Mouse (Mus musculus): Measurements from ENCODE around the gene Fam186b. TPM values are rescaled to one million over a fixed set of nuclear protein-coding genes. Genes with fewer than 3 reads are reported as not detected.
"Not testable (repeated sequence)": the region's sequence is repeated elsewhere in the genome, so short reads cannot be mapped to it uniquely, and the experiment has no call there.

Gene Fam186b
- total RNA-seq, 2 experiments from 2014 or later: not detected

GRCm38 (mm10) chr15:99259730-99260252 lies 35.9 kb downstream of the Fam186b start:
- peak; percentile 83 for DNase-seq (ENCODE audit: low spot score)

DNA sequence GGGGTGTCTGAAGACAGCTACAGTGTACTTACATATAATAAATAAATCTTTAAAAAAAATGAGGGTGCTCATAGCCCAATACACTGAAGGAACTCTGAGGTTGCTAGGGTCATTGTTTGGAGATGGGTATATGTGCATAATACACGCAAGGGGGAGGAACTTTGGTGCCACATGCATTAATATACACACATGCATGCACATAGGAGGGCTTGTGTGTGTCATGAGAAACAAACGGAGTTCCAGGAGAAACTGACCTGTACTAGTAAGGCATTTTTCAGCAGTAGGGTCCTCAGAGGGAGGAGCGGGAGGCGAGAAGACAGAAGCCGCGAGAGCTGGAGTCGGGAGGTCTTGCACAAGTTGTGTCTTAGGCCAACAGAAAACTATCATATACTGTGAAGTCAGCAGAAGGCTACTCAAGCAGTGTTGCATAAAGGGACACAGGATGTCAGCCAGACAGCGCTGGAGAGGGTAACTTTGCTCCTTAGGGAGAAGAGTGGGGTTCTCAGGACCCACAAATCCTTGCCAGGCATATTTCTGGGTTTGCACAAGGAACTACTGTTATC lies 36.4 kb downstream of the Fam186b start:
- no peak for DNase-seq (ENCODE audit: low spot score)

DNA sequence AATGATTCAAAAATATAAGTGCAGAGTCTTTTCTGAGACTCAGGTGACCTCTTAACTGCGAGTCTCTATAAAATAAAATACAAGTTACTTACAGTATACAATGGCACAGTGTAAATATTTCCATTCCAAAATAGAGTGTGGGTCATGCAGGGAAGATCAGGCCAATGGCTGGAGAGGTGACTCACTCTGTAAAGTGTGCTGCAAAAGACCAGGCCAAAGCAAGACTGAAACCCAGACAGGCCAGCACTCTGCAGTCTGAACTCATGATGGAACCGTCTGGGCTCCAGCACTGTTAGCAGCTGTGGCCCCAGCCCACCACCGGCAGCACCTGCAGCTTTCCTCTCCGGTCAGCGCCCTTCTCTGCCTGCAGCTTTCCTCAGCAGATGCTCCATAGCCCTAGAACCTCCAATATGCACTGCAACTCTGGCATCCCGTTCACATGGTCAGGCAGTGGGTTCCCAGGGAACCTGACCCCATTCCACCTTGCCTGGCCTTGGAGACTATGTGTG lies 40.4 kb downstream of the Fam186b start:
- DNase-seq (ENCODE audit: low spot score): no peak

- peak; percentile 37 for DNase-seq (ENCODE audit: low spot score)
These were observed 41.1 kb downstream of the Fam186b start for GRCm38 (mm10) chr15:99254477-99255005.

- DNase-seq (ENCODE audit: low spot score): no peak
These were observed 41.9 kb downstream of the Fam186b start for GRCm38 (mm10) chr15:99253772-99254171.

DNA sequence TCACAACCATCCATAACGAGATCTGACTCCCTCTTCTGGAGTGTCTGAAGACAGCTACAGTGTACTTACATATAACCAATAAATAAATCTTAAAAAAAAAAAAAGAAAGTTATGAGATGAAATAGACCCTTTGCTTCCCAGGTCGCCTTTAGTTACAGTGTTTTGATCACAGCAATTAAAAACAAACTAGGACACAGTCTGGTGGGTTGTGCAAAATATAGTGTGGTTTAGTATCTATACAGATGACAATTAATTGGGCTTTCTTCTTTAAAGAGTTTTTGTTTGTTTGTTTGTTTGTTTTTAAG lies 42.6 kb downstream of the Fam186b start:
- not testable (repeated sequence) for DNase-seq (ENCODE audit: low spot score)

GRCm38 (mm10) chr15:99252381-99253174 lies 43.1 kb downstream of the Fam186b start:
- DNase-seq (ENCODE audit: low spot score): no peak

DNA sequence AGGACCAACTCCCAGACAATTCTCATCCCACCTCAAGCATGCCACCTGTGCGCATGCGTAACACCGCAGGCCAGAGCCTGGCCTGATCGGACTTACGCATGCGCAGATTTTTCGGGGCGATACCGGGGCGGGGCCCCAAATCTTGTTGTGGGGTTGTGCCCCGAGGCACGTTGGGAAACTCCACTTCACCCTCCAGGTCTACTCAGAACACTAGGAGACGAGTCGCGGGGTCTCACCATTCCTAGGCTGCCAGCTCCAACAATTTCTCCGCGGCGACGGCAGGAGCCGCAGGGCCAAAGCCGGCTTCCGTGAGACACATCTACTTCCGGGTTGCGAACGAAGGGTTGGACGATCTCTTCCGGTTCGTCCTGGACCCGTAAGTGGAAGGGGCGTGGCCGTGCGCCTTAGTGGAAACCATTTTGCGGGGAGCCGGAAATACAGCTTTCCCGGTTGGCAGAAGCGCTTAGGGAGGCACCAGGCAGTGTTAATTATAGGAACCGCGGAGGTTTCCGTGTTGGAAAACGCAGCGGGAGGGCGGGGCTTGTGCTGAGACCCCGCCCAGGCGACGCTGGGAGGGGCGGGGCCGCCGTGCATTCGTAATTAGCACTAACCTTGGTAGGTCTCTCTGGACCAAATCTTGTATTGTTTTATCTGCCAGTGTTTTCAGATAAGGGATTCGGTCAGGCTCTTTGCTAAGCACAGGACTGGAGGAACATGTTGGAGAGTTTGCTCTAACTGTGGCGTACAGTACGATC lies 43.9 kb downstream of the Fam186b start, which contains the start of gene Mcrs1:
Gene Mcrs1 (minus strand): TSS at position 336 of the 755 bp plus-strand sequence.
- DNase-seq (ENCODE audit: low spot score): peak; percentile 99

DNA sequence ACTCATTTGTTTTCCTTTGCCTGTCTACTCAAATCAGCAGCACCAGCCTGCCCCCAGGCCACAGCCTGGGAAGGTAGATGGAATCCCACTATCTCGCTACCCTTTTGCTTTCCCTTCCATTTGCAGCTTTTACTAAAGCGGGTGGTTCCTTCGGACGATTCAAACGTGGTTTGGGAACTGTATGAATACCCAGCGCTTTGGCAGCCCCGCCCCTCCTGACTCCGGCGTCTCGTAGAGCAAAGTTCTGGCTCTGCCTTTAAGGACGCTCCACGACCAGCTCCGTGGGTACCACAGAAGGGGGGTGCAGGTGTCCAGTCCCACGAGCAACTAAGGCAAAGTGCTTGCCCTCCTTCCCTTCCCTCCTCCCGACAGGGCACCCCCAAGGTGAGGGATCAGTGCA lies 44.6 kb downstream of the Fam186b start:
- not testable (repeated sequence) for DNase-seq (ENCODE audit: low spot score)

GRCm38 (mm10) chr15:99249938-99250337 lies 45.8 kb downstream of the Fam186b start:
- no peak for DNase-seq (ENCODE audit: low spot score)

GRCm38 (mm10) chr15:99248972-99249371 lies 46.7 kb downstream of the Fam186b start:
- peak; percentile 76 for DNase-seq (ENCODE audit: low spot score)

- DNase-seq (ENCODE audit: low spot score): not testable (repeated sequence)
These were observed 49.0 kb downstream of the Fam186b start for GRCm38 (mm10) chr15:99246736-99247135.

- DNase-seq (ENCODE audit: low spot score): no peak
These were observed 53.6 kb downstream of the Fam186b start for GRCm38 (mm10) chr15:99242045-99242444.

- DNase-seq (ENCODE audit: low spot score): no peak
These were observed 54.4 kb downstream of the Fam186b start for GRCm38 (mm10) chr15:99241249-99241648.

- no peak for DNase-seq (ENCODE audit: low spot score)
These were observed 55.6 kb downstream of the Fam186b start for GRCm38 (mm10) chr15:99240129-99240528.

- DNase-seq (ENCODE audit: low spot score): no peak
These were observed 57.7 kb downstream of the Fam186b start for GRCm38 (mm10) chr15:99238006-99238405.

DNA sequence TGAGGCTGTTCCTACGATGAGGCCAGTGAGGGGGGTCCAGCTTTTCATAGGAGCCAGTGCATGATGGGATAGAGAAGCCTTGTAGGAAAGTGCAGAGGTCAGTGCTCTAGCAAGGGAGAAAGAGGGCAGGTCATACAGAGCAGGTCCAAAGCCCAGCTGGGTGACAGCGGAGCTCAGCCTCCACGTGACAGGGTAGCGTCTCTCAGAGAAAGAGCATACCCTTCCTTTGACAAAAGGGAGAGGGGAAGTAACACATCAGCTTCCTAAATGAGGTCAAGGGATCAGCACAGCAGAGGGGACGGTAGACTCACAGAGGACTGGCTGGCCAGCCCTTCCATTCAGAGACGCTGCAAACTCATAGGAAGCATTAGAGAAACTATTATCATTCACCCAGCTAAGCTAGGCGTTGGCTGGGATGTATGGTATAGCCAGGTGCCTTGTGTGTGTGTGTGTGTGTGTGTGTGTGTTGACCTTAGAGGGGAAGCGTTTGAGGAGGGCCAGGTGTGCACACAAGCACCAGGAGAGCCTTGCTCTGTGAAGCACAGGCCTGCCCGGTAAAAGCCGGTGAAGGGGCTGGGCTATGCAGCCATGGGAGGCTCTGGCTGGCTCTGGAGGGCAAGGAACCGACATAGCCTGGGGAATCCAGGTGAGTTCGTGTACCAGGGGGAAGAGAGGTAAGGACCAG lies 61.2 kb downstream of the Fam186b start:
- DNase-seq (ENCODE audit: low spot score): no peak

GRCm38 (mm10) chr15:99233719-99234118 lies 62.0 kb downstream of the Fam186b start:
- DNase-seq (ENCODE audit: low spot score): no peak

DNA sequence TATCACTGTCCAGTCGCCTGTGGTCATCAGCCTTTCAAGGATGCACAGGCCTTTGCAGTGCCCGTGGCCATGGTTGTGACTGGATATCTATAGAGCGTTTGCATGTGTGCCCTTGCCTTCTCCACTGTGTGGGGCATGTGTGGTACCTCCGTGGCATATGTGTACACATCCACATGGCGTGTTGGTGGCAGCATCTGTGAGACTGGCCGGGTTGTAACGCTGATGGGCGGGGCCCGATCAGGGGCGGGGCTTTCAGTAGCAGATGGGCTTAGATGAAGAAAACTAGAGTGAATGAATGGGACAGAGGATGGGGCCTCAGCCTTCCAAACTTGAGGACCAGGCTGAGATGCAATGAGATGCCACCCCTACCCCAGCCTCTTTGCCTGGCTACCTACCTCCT lies 63.7 kb downstream of the Fam186b start:
- DNase-seq (ENCODE audit: low spot score): no peak

- no peak for DNase-seq (ENCODE audit: low spot score)
These were observed 69.6 kb downstream of the Fam186b start for GRCm38 (mm10) chr15:99226090-99226489.
